Mouse (Mus musculus): ENCODE measurements around the gene 4930578C19Rik.
"Not testable (repeated sequence)": the region's sequence is repeated elsewhere in the genome, so short reads cannot be mapped to it uniquely, and the experiment has no call there.

The 4930578C19Rik gene

GRCm38 (mm10) chrX:18461198-18461601 lies at the start of gene 4930578C19Rik:
TSS of gene 4930578C19Rik (minus strand) at chrX:18461397.
- DNase-seq (ENCODE audit: low spot score in 2 of 2), result no peak

GRCm38 (mm10) chrX:18467690-18468089 lies 6.5 kb upstream of the 4930578C19Rik start:
- DNase-seq (ENCODE audit: low spot score in 2 of 2), result no peak

GRCm38 (mm10) chrX:18462879-18463278 lies 1.7 kb upstream of the 4930578C19Rik start:
- DNase-seq (ENCODE audit: low spot score in 2 of 2), result no peak

- DNase-seq (ENCODE audit: low spot score in 2 of 2), result no peak
These were observed 9.6 kb downstream of the 4930578C19Rik start for GRCm38 (mm10) chrX:18451559-18451958.

GRCm38 (mm10) chrX:18442066-18442465 lies 19.1 kb downstream of the 4930578C19Rik start:
- DNase-seq (ENCODE audit: low spot score in 2 of 2), result peak in 1 of 2 experiments; percentile 5

- DNase-seq (ENCODE audit: low spot score in 2 of 2), result no peak
These were observed 35.7 kb downstream of the 4930578C19Rik start for GRCm38 (mm10) chrX:18425451-18425850.

GRCm38 (mm10) chrX:18423206-18423605 lies 38.0 kb downstream of the 4930578C19Rik start:
- DNase-seq (ENCODE audit: low spot score in 2 of 2), result no peak

- DNase-seq (ENCODE audit: low spot score in 2 of 2), result no peak
These were observed 40.9 kb downstream of the 4930578C19Rik start for GRCm38 (mm10) chrX:18420161-18420784.

- no peak for DNase-seq (ENCODE audit: low spot score in 2 of 2)
These were observed 42.2 kb downstream of the 4930578C19Rik start for GRCm38 (mm10) chrX:18418977-18419376.

- DNase-seq (ENCODE audit: low spot score in 2 of 2), result no peak
These were observed 46.6 kb downstream of the 4930578C19Rik start for GRCm38 (mm10) chrX:18414560-18414959.

GRCm38 (mm10) chrX:18411071-18411840 lies 49.9 kb downstream of the 4930578C19Rik start:
- no peak for DNase-seq (ENCODE audit: low spot score in 2 of 2)

- DNase-seq (ENCODE audit: low spot score in 2 of 2), result no peak
These were observed 51.6 kb downstream of the 4930578C19Rik start for GRCm38 (mm10) chrX:18409598-18409997.

- peak in 1 of 2 experiments; percentile 4 for DNase-seq (ENCODE audit: low spot score in 2 of 2)
These were observed 58.9 kb downstream of the 4930578C19Rik start for GRCm38 (mm10) chrX:18402296-18402695.

GRCm38 (mm10) chrX:18396700-18397099 lies 64.5 kb downstream of the 4930578C19Rik start:
- no peak for DNase-seq (ENCODE audit: low spot score in 2 of 2)

GRCm38 (mm10) chrX:18384181-18384580 lies 77.0 kb downstream of the 4930578C19Rik start:
- DNase-seq (ENCODE audit: low spot score in 2 of 2), result not testable (repeated sequence)
